Mouse (Mus musculus) gastrocnemius, adult 2 months (tissue): Measurements from ENCODE around the gene Arhgef33. TPM values are rescaled to one million over a fixed set of nuclear protein-coding genes. Genes with fewer than 3 reads are reported as not detected.

Source experiments
- DNase-seq: peaks from one replicate; pipeline ENCODE4 v3.0.0; 2022
- H3K27ac ChIP-seq: fragments of 200-600 bp; 2 replicates; pipeline ENCODE4 v1.8.1; 2022; ENCODE audit warnings: mild to moderate bottlenecking
- H3K4me3 ChIP-seq: fragments of 200-600 bp; 2 replicates; pipeline ENCODE4 v1.8.1; 2022; ENCODE audit warnings: mild to moderate bottlenecking, moderate library complexity
- CTCF ChIP-seq: fragments of 200-600 bp; IDR thresholded peaks from 2 replicates; pipeline ENCODE4 v1.8.1; 2022; ENCODE audit warnings: antibody characterized with exemption, mild to moderate bottlenecking, moderate library complexity
- intact Hi-C: fragments of 180-260 bp; cut with DNase I; formaldehyde crosslinking; loops from one replicate; pipeline ENCODE4 v1.15.1; 2025
- total RNA-seq, 2 experiments: library from RNA; stranded (reverse); gene quantifications; 2 replicates each; pipeline ENCODE4 v1.2.3; 2021

The Arhgef33 gene
- total RNA-seq, 2 experiments from 2014 or later: not detected

- no peak for DNase-seq
Measured at GRCm38 (mm10) chr17:80426901-80427300, 119.7 kb downstream of the Arhgef33 start.

DNA sequence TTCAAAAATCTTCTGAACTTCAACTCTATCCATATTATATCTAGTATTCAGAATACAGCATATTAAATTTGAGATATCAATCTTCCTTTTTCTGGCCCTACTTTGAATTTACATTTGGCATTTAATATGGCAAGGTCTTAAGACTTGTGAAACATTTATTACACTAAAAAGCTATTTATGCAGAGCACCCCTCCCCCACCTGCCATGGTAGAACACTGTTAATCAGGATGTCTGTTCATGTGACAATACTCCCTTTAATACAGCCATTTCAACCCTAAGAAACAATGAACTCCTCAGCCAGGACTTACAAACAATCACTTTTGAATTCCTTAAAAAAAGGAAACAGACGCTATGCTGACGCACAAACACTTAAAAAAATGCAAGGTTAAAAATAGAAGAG is 120.8 kb downstream of the Arhgef33 start:
- no peak for DNase-seq
- H3K4me3 ChIP-seq: no peak overlapping the region
- peak overlapping the region; percentile 85 for H3K27ac ChIP-seq
- no peak for TF ChIP-seq CTCF
- intact Hi-C loops: no loop called here

More at GRCm38 (mm10) chr17:80426901-80427300, 119.7 kb downstream of the Arhgef33 start:
- intact Hi-C loops: no loop called here
- TF ChIP-seq CTCF: no peak
- peak overlapping the region; percentile 85 for H3K27ac ChIP-seq
- no peak overlapping the region for H3K4me3 ChIP-seq

DNA sequence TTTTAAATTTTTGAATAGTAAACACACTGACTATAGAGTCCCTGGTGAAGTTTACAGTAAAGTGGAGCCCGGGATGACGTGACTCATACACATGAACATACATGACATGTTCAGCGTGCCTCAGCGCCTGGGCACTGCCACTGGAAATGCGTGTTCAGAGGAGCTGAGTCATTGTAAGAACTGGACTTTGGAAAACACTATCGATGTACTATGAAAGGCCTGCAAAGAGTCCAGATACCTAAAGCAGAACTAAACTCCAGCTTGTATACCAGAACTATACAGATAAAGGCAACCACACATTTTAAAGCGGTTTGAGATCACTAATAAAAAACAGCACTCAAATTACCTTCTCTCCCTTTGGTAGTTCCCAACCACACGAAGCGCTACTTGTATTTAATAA is 124.8 kb downstream of the Arhgef33 start:
- Histone ChIP-seq H3K4me3 (peak overlapping the region; percentile 11; the same call in 1 of the 2 replicates), H3K27ac (no peak overlapping the region)
- no peak for TF ChIP-seq CTCF
- no peak for DNase-seq
- intact Hi-C loops: no loop called here

- intact Hi-C loops: no loop called here
- no peak for TF ChIP-seq CTCF
- Histone ChIP-seq H3K4me3 (peak overlapping the region; percentile 33), H3K27ac (peak overlapping the region; percentile 52)
- no peak for DNase-seq
Measured at GRCm38 (mm10) chr17:80434430-80434829, 127.2 kb downstream of the Arhgef33 start.

DNA sequence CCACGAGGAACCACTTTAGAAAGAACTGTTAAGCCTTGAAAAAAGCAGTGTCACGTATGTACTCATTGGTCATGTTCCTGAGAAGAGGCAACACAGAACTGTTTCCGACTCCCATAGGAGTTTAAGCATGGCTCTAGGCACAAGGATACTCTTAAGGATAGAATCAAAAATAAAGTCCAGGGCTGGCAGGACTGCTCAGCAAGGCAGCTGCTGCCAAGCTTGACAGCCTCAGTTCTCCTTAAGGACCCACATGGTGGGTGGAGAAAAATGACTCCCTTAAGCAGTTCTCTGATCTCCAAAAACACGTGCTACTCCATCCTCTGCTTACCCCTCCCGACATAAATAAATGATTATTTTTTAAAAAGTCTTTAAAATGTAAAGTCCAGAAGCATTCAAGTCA is 128.5 kb downstream of the Arhgef33 start:
- TF ChIP-seq CTCF: no peak
- no peak for DNase-seq
- intact Hi-C loops: no loop called here
- 0 out of 2 replicates have a peak overlapping the region, but pooled peaks have one; percentile 8 for H3K27ac ChIP-seq
- H3K4me3 ChIP-seq: no peak overlapping the region

GRCm38 (mm10) chr17:80445433-80445832 is 138.2 kb downstream of the Arhgef33 start:
- intact Hi-C loops: no loop called here

GRCm38 (mm10) chr17:80446470-80446869 is 139.3 kb downstream of the Arhgef33 start:
- no peak for DNase-seq
- no peak overlapping the region for H3K27ac ChIP-seq
- intact Hi-C loops: no loop called here
- TF ChIP-seq CTCF: no peak
- H3K4me3 ChIP-seq: no peak overlapping the region

More at GRCm38 (mm10) chr17:80445433-80445832, 138.2 kb downstream of the Arhgef33 start:
- no peak overlapping the region for H3K27ac ChIP-seq
- TF ChIP-seq CTCF: no peak
- H3K4me3 ChIP-seq: no peak overlapping the region
- DNase-seq: no peak

Other genes with a start within 250 kb of the Arhgef33 start
- 10 to 100 TPM; 16.4 to 18.7 TPM for gene Hnrnpll, start 245.1 kb upstream of the Arhgef33 start, total RNA-seq
- gene Galm, start 179.9 kb upstream of the Arhgef33 start, total RNA-seq: 1 to 10 TPM; 2.3 to 2.6 TPM
- gene Srsf7, start 100.1 kb upstream of the Arhgef33 start, total RNA-seq: 10 to 100 TPM; 29.3 to 32.9 TPM
- gene Ttc39d, start 99.9 kb upstream of the Arhgef33 start, total RNA-seq: not detected
- 1 to 10 TPM; 6.0 to 7.4 TPM for gene Gemin6, start 83.0 kb upstream of the Arhgef33 start, total RNA-seq
- gene Morn2, start 17.2 kb upstream of the Arhgef33 start, total RNA-seq: 10 to 100 TPM in 1 of 2 experiments, 1 to 10 TPM in 1; 7.6 to 11.0 TPM
- gene Dhx57, start 16.9 kb upstream of the Arhgef33 start, total RNA-seq: 1 to 10 TPM; 7.9 to 8.1 TPM
- not detected for gene Gm10190, start 66.1 kb downstream of the Arhgef33 start, total RNA-seq
- 10 to 100 TPM; 14.1 to 18.2 TPM for gene Sos1, start 173.0 kb downstream of the Arhgef33 start, total RNA-seq